Mouse (Mus musculus) neural tube, embryonic 14.5 days (tissue): Measurements from ENCODE around the gene Irs1. TPM values are rescaled to one million over a fixed set of nuclear protein-coding genes. Genes with fewer than 3 reads are reported as not detected.

Experiments
- ATAC-seq: fragments of 200-750 bp; cut with Nextera tagmentation; 2 replicates; pipeline ENCODE4 v1.8.0; 2017; ENCODE audit warnings: low read depth, mild to moderate bottlenecking, moderate TSS enrichment, moderate library complexity
- H3K27ac ChIP-seq: fragments of 300-500 bp; sonication (generic); 2 replicates; pipeline ENCODE4 v1.5.1; 2014; ENCODE audit warnings: low read depth, mild to moderate bottlenecking, control low read depth, low read length, moderate library complexity, mixed read lengths
- H3K27me3 ChIP-seq: fragments of 300-500 bp; sonication (generic); 2 replicates; pipeline ENCODE4 v1.6.1; 2014; ENCODE audit warnings: low read length; ENCODE audit not compliant: control insufficient read depth, insufficient read depth
- H3K36me3 ChIP-seq: fragments of 300-500 bp; sonication (generic); 2 replicates; pipeline ENCODE4 v1.6.1; 2014; ENCODE audit warnings: low read length, mixed read lengths; ENCODE audit not compliant: control insufficient read depth, insufficient read depth
- H3K4me1 ChIP-seq: fragments of 300-500 bp; sonication (generic); 2 replicates; pipeline ENCODE4 v1.6.1; 2014; ENCODE audit warnings: low read length; ENCODE audit not compliant: control insufficient read depth, insufficient read depth
- H3K4me2 ChIP-seq: fragments of 300-500 bp; sonication (generic); 2 replicates; pipeline ENCODE4 v1.6.1; 2014; ENCODE audit warnings: mild to moderate bottlenecking, low read depth, low read length, control low read depth
- H3K4me3 ChIP-seq: fragments of 300-500 bp; sonication (generic); 2 replicates; pipeline ENCODE4 v1.5.1; 2014; ENCODE audit warnings: low read depth, low read length, control low read depth, mixed read lengths
- H3K9ac ChIP-seq: fragments of 300-500 bp; sonication (generic); replicated peaks from 2 replicates; pipeline ENCODE4 v1.6.1; 2014; ENCODE audit warnings: low read depth, mild to moderate bottlenecking, control low read depth, low read length, mixed read lengths
- H3K9me3 ChIP-seq: fragments of 300-500 bp; sonication (generic); 2 replicates; pipeline ENCODE4 v1.6.1; 2016; ENCODE audit warnings: low read length; ENCODE audit not compliant: control insufficient read depth
- WGBS: fragments of 180-500 bp; shearing (Covaris S2); extraction: QIAGEN DNeasy Blood & Tissue Kit; methylation state at CpG from one replicate; pipeline ENCODE4 v1.1.7; 2014; 5-methylcytosine and 5-hydroxymethylcytosine counted together
- polyA plus RNA-seq: library from polyadenylated mRNA; unstranded; fragments of >200 nt; fragmentation: Nextera tagmentation; extraction: Ambion mirVana; gene quantifications from 2 replicates; pipeline ENCODE4 v1.2.1, GENCODE M21; 2014

The Irs1 gene
- polyA plus RNA-seq, result 9.4 and 11.4 TPM in 2 replicates

DNA sequence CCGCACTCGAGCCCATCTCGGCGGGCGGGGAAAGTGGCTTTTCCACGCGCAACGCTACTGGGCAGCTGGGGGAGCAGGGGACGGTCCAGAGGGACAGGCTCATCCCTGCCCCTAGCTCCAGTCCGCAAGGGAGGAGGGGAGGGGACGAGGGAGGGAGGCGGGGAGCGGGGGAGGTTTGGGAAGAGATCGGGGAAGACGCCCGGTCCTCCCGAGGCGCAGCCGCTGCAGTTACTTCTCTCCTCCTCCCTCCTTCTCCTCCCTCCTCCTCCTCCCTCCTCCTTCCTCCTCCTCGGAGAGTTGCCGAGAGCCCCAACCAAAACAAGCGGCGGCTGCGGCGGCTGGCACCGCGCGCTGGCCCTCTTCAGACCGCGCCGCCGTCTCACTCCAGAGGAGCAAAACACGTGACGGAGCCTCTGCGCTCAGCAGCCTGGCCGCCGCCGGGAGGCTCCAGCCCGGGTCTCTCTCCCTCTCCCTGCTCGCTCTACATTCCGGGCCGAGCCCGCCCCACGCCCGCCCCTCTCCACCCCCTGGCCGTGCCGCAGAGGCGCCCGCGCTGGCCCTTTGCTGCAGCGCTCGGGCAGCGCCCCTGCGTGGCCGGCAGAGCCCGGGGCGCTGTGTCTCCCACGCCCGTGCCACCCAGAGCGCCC, at the start of gene Irs1:
Gene Irs1, minus strand, starts transcription at position 266 of the 647 bp plus-strand sequence.
- H3K27me3 ChIP-seq, result no peaks in the 10 kb centered on the region
- H3K4me3 ChIP-seq, result peak within 1 kb of the TSS; percentile 72
- peak within 1 kb of the TSS; percentile 96 for H3K27ac ChIP-seq
- H3K9ac ChIP-seq, result peak within 1 kb of the TSS; percentile 85
- peak within 1 kb of the TSS; percentile 84 for H3K4me2 ChIP-seq
- peaks cover 37% of the 10 kb centered on the region for H3K4me1 ChIP-seq
- H3K36me3 ChIP-seq, result no peaks in the 10 kb centered on the region; the same call in 1 of the 2 replicates
- peak; percentile 81 for ATAC-seq
- under 1% methylated on average over 47 of the region's 60 CpGs for WGBS
- no peaks in the 10 kb centered on the region for H3K9me3 ChIP-seq

DNA sequence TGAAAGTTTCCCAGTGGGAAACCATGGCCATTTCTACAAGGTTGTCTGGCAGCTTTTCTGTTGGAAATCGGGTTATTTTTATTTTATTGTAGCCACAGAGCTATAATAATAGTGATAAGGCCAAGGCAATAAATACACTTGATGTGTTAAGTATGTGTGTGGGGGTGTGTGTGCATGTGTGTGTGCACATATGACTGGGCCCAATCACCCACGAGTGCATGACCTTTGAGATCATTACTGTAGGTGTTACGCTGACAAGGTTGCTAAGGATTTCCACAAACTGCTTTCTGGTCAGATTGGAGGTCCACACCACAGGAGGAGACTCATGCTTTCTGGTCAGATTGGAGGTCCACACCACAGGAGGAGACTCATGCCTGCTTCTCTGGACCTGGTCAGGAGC, 43.3 kb upstream of the Irs1 start:
- no peak for ATAC-seq
- Histone ChIP-seq H3K27me3 (no peaks in the 10 kb centered on the region), H3K9ac (no peak overlapping the region), H3K27ac (no peak overlapping the region), H3K4me2 (no peak overlapping the region), H3K9me3 (no peaks in the 10 kb centered on the region), H3K4me3 (no peak overlapping the region), H3K4me1 (no peaks in the 10 kb centered on the region), H3K36me3 (no peaks in the 10 kb centered on the region)
- 87% methylated on average over 3 of the region's 3 CpGs for WGBS

DNA sequence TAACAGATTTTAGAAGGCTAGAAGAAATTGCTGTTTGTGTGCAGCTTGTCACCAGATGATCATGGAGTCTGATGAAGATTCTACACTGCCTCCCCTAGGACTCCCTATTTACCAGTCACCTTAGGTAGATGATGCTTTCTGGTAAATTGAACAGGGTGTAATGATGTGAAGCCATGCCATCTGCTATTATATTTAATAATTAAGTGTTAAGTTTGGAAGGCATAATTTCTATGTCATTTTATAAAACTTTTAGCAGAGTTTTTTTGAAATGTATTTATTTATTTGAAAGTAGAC, 38.7 kb upstream of the Irs1 start:
- Histone ChIP-seq H3K9me3 (no peaks in the 10 kb centered on the region), H3K4me1 (no peaks in the 10 kb centered on the region)
- no peak for ATAC-seq

DNA sequence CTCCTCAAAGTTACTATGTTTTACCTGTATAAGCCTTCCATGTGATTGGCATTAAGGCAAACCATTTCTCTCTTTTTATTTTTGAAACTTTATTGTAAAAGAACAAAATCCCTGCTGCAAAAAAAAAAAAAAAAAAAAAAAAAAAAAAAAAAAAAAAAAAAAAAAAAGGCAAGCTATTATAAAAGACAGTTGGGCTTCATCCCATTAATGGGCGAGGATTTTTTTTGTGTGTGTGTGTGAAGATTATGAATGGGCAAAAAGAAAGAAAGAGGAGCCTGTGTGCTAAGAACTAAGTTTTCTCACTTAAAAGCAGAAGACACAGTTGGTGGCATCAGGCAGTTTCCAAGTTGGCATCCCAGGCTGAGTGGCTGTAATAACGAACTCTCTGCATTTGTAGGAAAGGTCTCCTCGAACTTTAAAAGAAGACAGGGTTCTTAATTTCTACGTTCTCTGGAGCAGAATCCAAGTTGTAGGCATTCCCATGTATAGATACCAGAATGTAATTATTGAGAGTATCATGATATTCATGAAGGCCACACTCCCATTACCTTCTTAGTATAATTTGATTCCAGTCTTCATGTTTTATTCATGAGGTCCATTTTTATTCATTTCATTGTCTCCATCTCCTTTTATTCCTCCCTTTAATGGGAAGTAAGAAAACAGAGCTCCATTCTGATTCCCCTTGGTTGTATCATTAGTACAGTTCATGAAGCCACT, 38.2 kb upstream of the Irs1 start:
- Histone ChIP-seq H3K36me3 (no peaks in the 10 kb centered on the region), H3K27me3 (no peaks in the 10 kb centered on the region), H3K4me2 (no peak overlapping the region), H3K4me3 (no peak overlapping the region), H3K27ac (no peak overlapping the region), H3K9ac (no peak overlapping the region), H3K9me3 (no peaks in the 10 kb centered on the region), H3K4me1 (peaks cover under 1% of the 10 kb centered on the region; the same call in 1 of the 2 replicates)
- ATAC-seq, result no peak
- WGBS, result 43% methylated on average over 4 of the region's 4 CpGs

More for the DNA sequence above, 38.7 kb upstream of the Irs1 start:
- Histone ChIP-seq H3K4me2 (no peak overlapping the region), H3K27me3 (no peaks in the 10 kb centered on the region), H3K9ac (no peak overlapping the region), H3K27ac (no peak overlapping the region), H3K4me3 (no peak overlapping the region), H3K36me3 (no peaks in the 10 kb centered on the region)

DNA sequence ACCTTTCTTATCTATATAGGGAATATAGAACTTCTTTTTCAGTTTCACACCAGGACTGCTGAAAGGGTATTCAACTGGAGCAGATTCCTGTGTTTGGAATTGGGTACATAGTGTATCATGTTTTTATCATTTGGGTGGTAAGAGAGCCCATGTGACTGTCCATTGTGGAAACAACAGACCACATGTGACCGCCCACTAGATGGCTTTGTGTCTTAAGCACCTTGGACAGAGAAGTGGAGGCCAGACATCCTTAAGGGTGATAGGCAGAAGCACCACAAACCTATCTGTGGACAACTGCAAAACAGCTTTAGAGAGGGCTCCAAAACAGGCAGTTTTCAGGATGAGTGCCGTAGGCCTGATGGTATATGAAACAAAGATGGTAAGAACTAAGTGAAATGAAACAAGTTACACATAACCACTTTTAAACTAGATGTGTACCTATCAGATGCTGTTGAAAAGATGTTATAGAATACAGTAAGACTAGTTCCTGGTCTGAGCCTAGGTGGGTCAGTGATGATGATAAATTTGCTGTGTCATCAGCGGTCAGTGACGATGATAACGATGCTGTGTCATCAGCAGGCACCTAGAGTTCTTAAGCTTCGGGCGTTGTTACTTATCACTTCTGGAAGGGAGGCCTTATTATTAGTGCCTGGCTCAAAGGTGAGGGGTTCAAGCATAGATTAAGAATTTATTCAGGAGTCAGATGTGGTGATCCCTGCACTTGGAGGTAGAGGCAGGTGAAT, 37.0 kb upstream of the Irs1 start:
- Histone ChIP-seq H3K27ac (no peak overlapping the region), H3K4me3 (no peak overlapping the region), H3K4me1 (peaks cover 9% of the 10 kb centered on the region; the same call in 1 of the 2 replicates), H3K9me3 (no peaks in the 10 kb centered on the region), H3K27me3 (no peaks in the 10 kb centered on the region), H3K36me3 (no peaks in the 10 kb centered on the region), H3K9ac (no peak overlapping the region), H3K4me2 (no peak overlapping the region)
- ATAC-seq, result no peak
- 97% methylated on average over 7 of the region's 7 CpGs for WGBS

- Histone ChIP-seq H3K4me3 (no peak overlapping the region), H3K9me3 (no peaks in the 10 kb centered on the region), H3K4me2 (no peak overlapping the region), H3K4me1 (peaks cover 14% of the 10 kb centered on the region; the same call in 1 of the 2 replicates), H3K36me3 (no peaks in the 10 kb centered on the region), H3K9ac (no peak overlapping the region), H3K27me3 (no peaks in the 10 kb centered on the region), H3K27ac (no peak overlapping the region)
- 74% methylated on average over 5 of the region's 5 CpGs for WGBS
- ATAC-seq, result no peak
These were observed 34.9 kb upstream of the Irs1 start for GRCm38 (mm10) chr1:82326120-82326519.

DNA sequence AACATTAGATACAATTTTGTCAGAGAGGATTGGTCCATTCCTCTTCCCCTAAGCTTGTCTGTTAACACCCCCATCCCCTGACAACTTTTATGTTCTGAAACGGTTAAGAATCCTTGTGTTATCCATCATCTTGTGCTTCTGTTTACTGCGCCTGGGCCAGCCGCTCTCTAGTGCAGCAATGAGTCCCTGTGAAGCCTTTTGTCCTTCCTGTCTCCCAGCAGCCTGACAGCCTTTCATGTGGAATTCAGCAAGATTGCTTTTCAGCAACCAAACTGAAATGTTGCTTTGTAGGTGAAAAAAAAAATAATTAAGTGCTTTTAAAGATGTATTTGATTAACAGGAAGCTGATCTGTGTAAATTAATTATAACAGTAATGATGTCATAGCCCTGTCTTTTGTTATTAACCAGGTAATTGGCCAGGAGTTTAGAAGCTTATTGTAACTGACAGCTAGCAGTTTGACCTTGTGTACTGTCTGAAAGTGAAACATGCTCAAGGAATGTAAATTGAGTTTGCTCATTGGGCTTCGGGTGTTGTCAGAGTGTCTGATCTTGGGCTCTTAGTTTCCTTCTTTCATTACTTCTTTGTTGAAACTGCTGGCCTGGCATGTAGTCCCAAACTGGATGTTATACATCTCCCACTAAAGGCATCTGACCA, 33.0 kb upstream of the Irs1 start:
- Histone ChIP-seq H3K27ac (no peak overlapping the region), H3K27me3 (no peaks in the 10 kb centered on the region), H3K9me3 (no peaks in the 10 kb centered on the region), H3K9ac (no peak overlapping the region), H3K4me1 (peaks cover 21% of the 10 kb centered on the region; the same call in 1 of the 2 replicates), H3K36me3 (no peaks in the 10 kb centered on the region), H3K4me2 (no peak overlapping the region), H3K4me3 (no peak overlapping the region)
- 13% methylated on average over 4 of the region's 4 CpGs for WGBS
- ATAC-seq, result no peak

DNA sequence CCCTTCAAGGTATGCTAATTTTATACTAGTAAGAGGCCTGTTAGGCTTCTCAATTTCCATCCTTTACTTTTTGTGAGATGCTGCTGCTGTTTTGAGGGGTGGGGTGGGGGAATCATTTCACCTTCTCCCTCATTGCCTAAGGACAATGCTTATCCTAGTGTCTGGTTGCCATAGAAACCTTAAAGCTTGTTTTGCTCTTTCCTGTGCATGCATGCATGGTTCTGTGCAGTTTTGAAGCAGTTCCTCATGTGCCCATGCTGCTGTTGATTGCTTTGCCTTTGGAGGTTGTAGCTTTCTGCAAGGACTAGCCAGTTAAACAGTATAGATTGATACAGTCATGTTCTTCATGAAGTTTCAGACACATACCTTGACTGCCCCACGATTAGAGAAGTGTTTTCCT, 30.2 kb upstream of the Irs1 start:
- Histone ChIP-seq H3K36me3 (no peaks in the 10 kb centered on the region), H3K27ac (no peak overlapping the region), H3K9me3 (no peaks in the 10 kb centered on the region), H3K27me3 (no peaks in the 10 kb centered on the region), H3K9ac (no peak overlapping the region), H3K4me1 (peaks cover 26% of the 10 kb centered on the region; the same call in 1 of the 2 replicates), H3K4me2 (no peak overlapping the region), H3K4me3 (no peak overlapping the region)
- no peak for ATAC-seq
- 86% methylated on average over 1 of the region's 1 CpGs for WGBS
